Mouse (Mus musculus): ENCODE results near the gene Trim17.

GRCm38 (mm10) chr11:58927790-58928651 lies 26.5 kb upstream of the Trim17 start:
- TF ChIP-seq CTCF (IDR thresholded peaks at IDR 0.05; ENCODE audit: control insufficient read depth, insufficient read depth, insufficient read length) (no peak), USF1 (IDR thresholded peaks at IDR 0.05; ENCODE audit: low read depth) (no peak), MYOD1 (IDR thresholded peaks at IDR 0.05; ENCODE audit: control insufficient read depth, insufficient read length, low read depth) (no peak), FOSL1 (IDR thresholded peaks at IDR 0.05; ENCODE audit: insufficient read depth, low read length, poor library complexity, severe bottlenecking) (no peak), MAX (IDR thresholded peaks at IDR 0.05) (no peak), MYOG (IDR thresholded peaks at IDR 0.05; ENCODE audit: control insufficient read depth, extremely low read depth, insufficient read length) (no peak)

Data from C2C12 (cell line).